Mouse (Mus musculus): ENCODE results near the gene Chga.

The Chga gene

DNA sequence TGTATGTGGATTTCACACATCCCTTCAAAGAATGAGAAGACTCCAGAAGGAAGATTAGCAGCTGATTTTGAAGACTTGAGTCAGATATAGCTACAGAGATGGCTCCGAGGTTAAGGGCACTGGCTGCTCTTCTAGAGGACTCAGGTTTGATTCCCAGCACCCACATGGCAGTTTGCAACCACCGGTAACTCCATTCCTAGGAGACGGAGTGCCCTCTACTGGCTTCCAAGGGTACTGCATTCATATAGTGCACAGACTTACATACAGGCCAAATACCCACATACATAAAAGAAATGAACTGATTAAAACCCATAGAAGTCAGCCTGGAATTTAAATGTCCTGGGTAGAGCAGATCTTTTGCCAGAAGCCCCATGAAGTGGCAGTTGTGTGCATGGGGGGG lies 43.8 kb downstream of the Chga start:
- no peak for DNase-seq (ENCODE audit: low read depth, low spot score)

DNA sequence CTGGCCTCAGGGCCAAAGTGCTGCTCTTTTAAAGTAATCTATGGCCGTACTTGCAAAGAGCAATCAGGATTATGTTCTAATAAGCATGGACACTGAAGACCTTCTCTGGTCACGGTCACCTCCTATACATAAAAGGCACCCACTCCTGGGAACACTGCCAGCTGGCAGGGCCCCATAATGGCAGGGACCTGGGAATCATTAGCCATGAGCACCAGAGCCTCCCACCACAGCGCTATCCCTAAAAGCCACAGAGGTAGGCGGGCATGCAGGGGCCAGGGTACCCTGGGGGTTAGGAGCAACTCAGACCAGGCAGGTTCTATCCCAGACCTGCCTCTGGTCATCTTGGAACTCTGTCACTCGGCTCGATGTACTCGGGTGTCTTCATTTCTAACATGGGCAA lies 45.0 kb downstream of the Chga start:
- DNase-seq (ENCODE audit: low read depth, low spot score), result no peak

DNA sequence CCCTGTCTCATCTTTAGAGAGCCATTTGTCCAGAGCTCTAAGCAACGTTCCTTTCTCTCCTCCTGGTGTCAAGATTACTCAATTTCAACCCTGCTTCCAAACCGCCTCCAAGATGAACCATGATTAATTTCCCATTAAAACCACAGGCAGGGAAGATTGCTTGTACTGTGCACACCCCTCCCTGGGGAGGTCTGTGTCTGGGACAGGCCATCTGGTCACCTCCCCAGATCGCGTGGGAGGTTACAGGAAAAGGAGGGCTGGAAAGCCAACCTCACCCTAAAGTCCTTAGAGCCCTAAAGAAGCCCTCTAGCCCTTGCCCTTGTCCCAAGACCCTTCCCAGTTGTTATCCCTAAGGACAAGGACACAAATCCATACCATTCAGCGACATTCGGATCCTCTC lies 45.6 kb downstream of the Chga start:
- DNase-seq (ENCODE audit: low read depth, low spot score), result peak; percentile 79

DNA sequence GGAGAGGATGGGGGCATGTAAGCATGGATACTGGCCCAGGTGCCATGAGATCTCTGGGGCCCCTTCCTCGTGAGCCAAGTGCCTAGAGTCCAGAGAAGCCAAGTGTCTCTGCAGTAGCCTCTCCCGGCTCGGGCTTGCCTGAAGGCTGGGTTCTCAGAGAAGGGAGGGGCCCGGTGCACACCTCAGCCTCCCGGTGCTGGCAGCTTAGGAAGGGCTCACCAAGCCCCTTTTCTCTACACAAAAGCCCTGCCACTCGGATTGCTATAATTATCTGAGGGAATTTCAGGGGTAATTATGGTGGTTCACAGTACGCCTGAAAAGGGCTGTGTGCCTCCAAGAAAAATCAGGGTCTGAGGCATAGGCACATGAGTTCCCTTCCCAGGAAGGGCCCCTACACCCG lies 47.1 kb downstream of the Chga start:
- DNase-seq (ENCODE audit: low read depth, low spot score), result peak; percentile 67

DNA sequence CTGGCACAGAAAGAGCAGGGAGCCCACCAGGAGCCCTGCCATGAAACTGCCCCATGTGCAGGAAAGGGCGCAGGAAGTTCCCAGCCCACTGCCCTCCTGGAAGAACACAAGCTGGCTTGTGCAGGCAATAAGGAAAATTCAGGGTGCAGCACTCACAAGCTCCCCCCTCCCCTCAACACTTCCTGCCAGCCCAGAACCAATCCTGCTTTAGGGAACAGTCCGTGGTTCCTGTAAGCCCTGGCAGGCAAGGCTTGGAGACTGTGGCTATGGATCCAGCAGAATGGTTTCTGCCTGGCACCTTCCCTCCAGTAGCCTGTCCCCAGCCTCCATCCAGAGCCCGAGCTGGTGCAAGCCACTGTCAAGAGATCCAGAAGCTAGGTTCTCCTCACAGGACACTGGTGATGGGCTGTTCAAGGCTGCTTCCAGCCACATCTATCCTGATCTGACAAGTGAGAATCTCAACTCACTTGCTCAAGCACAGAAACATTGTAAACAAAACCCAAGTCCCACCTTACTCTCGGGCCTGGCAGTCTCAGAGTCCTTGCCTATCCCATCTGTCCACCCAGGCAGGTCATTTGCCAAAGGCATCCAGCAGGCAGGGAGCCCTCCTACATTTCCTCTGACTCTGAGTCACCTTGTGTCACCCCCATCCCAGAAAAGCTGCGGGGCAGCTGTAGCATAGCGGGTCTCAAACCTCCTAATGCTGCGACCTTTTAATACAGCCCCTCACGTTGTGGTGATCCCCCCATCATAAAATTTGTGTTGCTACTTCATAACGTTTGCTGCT lies 47.7 kb downstream of the Chga start:
- peak; percentile 77 for DNase-seq (ENCODE audit: low read depth, low spot score)

DNA sequence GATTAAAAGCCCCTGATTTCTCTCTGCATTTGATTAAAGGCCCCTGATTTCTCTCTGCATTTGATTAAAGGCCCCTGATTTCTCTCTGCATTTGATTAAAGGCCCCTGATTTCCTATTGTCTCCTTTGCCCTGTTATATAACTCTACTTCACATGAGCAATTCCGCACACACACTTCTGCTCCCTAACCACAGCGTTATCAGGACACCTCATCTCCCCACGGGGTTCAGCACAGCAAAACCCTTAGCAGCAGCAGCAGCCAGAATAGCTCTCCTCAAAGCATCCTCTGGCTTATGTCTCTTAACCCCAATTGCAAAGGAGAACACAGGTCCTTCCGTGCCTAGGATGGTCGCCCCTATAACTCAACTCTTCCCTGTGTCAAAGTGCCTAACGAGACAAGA lies 50.8 kb downstream of the Chga start:
- DNase-seq (ENCODE audit: low read depth, low spot score), result no peak

DNA sequence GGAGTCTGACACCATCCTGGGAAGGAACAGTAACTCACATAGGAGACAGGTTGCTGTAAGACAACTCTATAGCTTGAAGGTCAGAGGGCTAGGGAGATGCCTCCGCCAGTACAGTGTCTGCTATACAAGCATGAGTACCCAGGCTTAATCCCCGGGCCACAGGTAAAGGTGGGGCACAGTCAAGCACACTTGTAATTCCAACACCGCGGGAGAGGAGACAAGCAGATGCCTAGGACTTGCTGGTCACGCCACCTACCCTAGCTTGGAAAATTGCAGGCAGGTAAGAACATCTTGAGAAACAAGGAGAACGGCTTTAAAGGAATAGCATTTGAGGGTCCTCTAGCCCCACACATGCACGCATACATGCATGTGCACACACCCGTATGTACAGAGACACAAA lies 52.3 kb downstream of the Chga start:
- no peak for DNase-seq (ENCODE audit: low read depth, low spot score)

DNA sequence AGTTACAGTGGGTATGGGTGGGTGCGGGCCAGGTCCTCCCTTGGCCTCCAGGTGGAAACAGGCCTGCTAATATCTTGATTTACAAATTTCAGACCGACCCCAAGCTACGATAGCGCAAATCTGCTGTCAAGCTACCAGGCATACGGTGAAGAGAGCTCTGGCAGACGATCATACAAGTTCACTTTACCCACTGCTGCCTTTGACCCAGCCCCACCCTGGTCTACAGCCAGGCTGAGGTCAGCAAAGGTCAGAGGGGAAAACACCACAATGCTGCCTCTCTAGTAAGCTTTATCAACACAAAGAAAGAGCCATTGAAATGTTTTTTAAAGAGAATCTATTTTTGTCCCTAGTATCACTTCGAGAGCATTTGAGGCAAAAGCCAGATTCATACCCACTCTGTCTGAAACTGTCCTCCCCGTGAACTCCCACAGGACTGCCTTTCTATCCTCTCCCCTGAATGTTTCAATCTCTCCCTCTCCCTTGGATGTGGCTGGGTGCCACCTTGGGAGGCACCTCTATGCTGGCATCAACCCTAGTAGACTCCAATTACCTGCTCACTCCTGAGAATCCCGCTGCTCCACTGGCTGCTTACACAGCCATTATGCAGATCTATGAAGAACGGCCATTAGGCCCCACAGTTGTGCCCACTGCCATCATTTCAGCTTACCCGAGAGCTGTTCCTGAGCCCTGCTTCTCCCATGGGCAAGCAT lies 53.2 kb downstream of the Chga start:
- DNase-seq (ENCODE audit: low read depth, low spot score), result no peak

DNA sequence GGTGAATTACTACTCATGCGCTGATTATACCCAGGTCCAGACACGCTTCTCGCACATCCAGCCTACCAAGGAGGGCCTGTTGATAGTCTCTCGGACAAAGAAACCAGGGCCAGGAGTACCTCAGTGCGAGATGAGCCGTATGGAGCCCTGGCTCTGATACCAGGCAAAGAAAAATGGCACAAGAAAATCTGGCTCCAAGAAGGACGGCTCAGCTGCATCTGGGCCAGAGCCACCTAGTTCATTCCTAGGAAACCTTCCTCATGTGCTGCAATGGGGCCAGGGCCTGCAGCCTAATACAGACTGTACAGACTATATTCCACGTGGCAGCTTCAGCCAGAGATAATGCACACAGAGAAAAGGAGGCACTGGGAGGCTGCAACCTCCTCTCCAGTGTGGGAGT lies 56.2 kb downstream of the Chga start:
- no peak for DNase-seq (ENCODE audit: low read depth, low spot score)

DNA sequence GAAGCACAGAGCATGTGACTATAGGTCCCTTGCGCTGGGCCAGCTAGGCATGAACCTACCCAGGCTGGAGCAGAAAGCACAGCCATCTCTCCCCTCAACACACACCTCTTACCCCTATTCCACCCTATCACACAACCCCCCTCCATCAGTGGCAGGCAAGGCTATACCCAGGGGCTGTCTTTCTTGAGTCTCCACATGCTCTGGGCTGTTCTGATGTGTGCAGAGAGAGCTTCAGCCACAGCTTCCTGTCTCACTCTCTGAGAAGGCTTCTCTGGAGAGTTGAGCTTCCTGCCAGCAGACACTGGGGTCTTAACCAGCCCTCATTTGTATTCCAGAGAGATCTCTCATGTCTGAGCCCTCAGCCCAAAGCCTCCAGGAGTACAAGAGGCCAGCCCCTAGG lies 57.7 kb downstream of the Chga start:
- DNase-seq (ENCODE audit: low read depth, low spot score), result no peak

DNA sequence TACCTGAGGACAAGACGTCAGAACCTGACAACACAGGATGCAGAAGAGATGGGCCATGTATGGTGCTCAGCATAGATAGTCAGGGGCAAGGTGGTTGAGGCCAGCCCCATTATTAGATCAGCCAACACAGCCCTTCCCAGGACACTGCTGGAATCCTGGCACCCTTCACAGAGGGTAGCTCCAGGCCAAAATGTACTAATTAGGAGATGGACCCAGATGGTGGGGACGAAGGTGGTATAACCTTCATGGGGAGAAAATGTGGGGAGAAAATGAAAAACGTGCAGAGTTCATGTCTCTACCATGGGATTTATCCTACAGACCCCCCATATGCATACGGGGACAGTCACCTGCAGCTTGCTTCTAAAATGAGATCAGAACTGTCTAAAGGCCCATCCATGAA lies 58.6 kb downstream of the Chga start:
- DNase-seq (ENCODE audit: low read depth, low spot score), result peak; percentile 81
